Mouse (Mus musculus) heart, embryonic 14.5 days (tissue): ENCODE measurements around the gene Kndc1. TPM values are rescaled to one million over a fixed set of nuclear protein-coding genes. Genes with fewer than 3 reads are reported as not detected.

ENCODE experiments used
- ATAC-seq: fragments of 200-750 bp; cut with Nextera tagmentation; 2 replicates; pipeline ENCODE4 v1.8.0; 2017; ENCODE audit warnings: low read depth, moderate TSS enrichment; ENCODE audit not compliant: insufficient number of reproducible peaks, insufficient read depth, low FRiP score
- H3K27ac ChIP-seq, 2 experiments: fragments of 200-500 bp in 1 of 2; fragments of 300-500 bp in 1 of 2; sonication (generic) in 1 of 2; replicated peaks in 1 of 2; 2 replicates each; pipeline ENCODE4 v1.5.1; 2012 to 2014; ENCODE audit warnings: low read depth in 2 of 2, low read length in 2 of 2, control low read depth in 1 of 2, mild to moderate bottlenecking in 1 of 2, mixed read lengths in 1 of 2; ENCODE audit not compliant: control insufficient read depth in 1 of 2, insufficient read depth in 1 of 2
- H3K27me3 ChIP-seq: fragments of 300-500 bp; sonication (generic); 2 replicates; pipeline ENCODE4 v1.6.1; 2014; ENCODE audit warnings: mild to moderate bottlenecking, low read length, control low read depth; ENCODE audit not compliant: control insufficient read depth, insufficient read depth
- H3K36me3 ChIP-seq: fragments of 300-500 bp; sonication (generic); 2 replicates; pipeline ENCODE4 v1.6.1; 2014; ENCODE audit warnings: mild to moderate bottlenecking, control low read depth, low read length, mixed read lengths; ENCODE audit not compliant: control insufficient read depth, insufficient read depth
- H3K4me1 ChIP-seq, 2 experiments: fragments of 200-500 bp in 1 of 2; fragments of 300-500 bp in 1 of 2; sonication (generic) in 1 of 2; 2 replicates each; pipeline ENCODE4 v1.6.1; 2012 to 2014; ENCODE audit warnings: low read length in 2 of 2, control low read depth in 1 of 2, mixed read lengths in 1 of 2; ENCODE audit not compliant: control insufficient read depth in 2 of 2, insufficient read depth in 2 of 2
- H3K4me2 ChIP-seq: fragments of 300-500 bp; sonication (generic); 2 replicates; pipeline ENCODE4 v1.6.1; 2014; ENCODE audit warnings: mild to moderate bottlenecking, low read length
- H3K4me3 ChIP-seq, 2 experiments: fragments of 200-500 bp in 1 of 2; fragments of 300-500 bp in 1 of 2; sonication (generic) in 1 of 2; 2 replicates each; pipeline ENCODE4 v1.5.1; 2012 to 2014; ENCODE audit warnings: low read length in 2 of 2, mild to moderate bottlenecking in 2 of 2, control low read depth in 1 of 2, low read depth in 1 of 2, moderate library complexity in 1 of 2; ENCODE audit not compliant: control insufficient read depth in 1 of 2, insufficient read depth in 1 of 2
- H3K9ac ChIP-seq: fragments of 300-500 bp; sonication (generic); 2 replicates; pipeline ENCODE4 v1.6.1; 2014; ENCODE audit warnings: mild to moderate bottlenecking, low read length
- H3K9me3 ChIP-seq: fragments of 300-500 bp; sonication (generic); 2 replicates; pipeline ENCODE4 v1.6.1; 2016; ENCODE audit warnings: low read length, control low read depth; ENCODE audit not compliant: control insufficient read depth
- WGBS: fragments of 180-500 bp; shearing (Covaris S2); extraction: QIAGEN DNeasy Blood & Tissue Kit; methylation state at CpG from one replicate; pipeline ENCODE4 v1.1.7; 2014; 5-methylcytosine and 5-hydroxymethylcytosine counted together
- polyA plus RNA-seq: library from polyadenylated mRNA; unstranded; fragments of >200 nt; fragmentation: Nextera tagmentation; extraction: Ambion mirVana; gene quantifications from 2 replicates; pipeline ENCODE4 v1.2.1, GENCODE M21; 2014

The Kndc1 gene
- polyA plus RNA-seq, 1 experiment from 2014 or later, result 0.16 TPM

- Histone ChIP-seq H3K4me2 (peak within 1 kb of the TSS; percentile 72), H3K36me3 (no peaks in the 10 kb centered on the region), H3K4me1 (peaks cover 6 to 10% of the 10 kb centered on the region in 2 experiments; a peak in 3 of 4 replicates), H3K4me3 (peak within 1 kb of the TSS; percentile 30 to 41), H3K9ac (no peak within 1 kb of the TSS), H3K27ac (no peak within 1 kb of the TSS), H3K9me3 (no peaks in the 10 kb centered on the region), H3K27me3 (peaks cover 92% of the 10 kb centered on the region)
- WGBS, result 1% methylated on average over 54 of the region's 59 CpGs
- ATAC-seq, result no peak
Observed at GRCm38 (mm10) chr7:139943674-139944281, 49.3 kb downstream of the Kndc1 start, which contains the start of gene Utf1. Gene Utf1 (plus strand): TSS chr7:139943789.

GRCm38 (mm10) chr7:139944291-139945240, 50.1 kb downstream of the Kndc1 start:
- Histone ChIP-seq H3K9me3 (no peaks in the 10 kb centered on the region), H3K27ac (no peak overlapping the region), H3K9ac (no peak overlapping the region), H3K4me1 (peaks cover 6 to 10% of the 10 kb centered on the region in 2 experiments; a peak in 3 of 4 replicates), H3K4me2 (peak overlapping the region; percentile 72), H3K36me3 (no peaks in the 10 kb centered on the region), H3K27me3 (peaks cover 89% of the 10 kb centered on the region), H3K4me3 (peak overlapping the region; percentile 30 to 41)
- no peak for ATAC-seq
- 2% methylated on average over 68 of the region's 68 CpGs for WGBS

- H3K9ac ChIP-seq, result no peak overlapping the region
- H3K4me3 ChIP-seq, result no peak overlapping the region
- 24% methylated on average over 5 of the region's 5 CpGs for WGBS
Observed at GRCm38 (mm10) chr7:139945516-139945915, 51.0 kb downstream of the Kndc1 start.

GRCm38 (mm10) chr7:139946032-139946431, 51.5 kb downstream of the Kndc1 start:
- H3K36me3 ChIP-seq, result no peaks in the 10 kb centered on the region
- no peak for ATAC-seq

More at GRCm38 (mm10) chr7:139945516-139945915, 51.0 kb downstream of the Kndc1 start:
- Histone ChIP-seq H3K36me3 (no peaks in the 10 kb centered on the region), H3K4me1 (peaks cover 8 to 10% of the 10 kb centered on the region in 2 experiments; a peak in 3 of 4 replicates), H3K9me3 (no peaks in the 10 kb centered on the region), H3K27ac (no peak overlapping the region), H3K27me3 (peaks cover 83% of the 10 kb centered on the region), H3K4me2 (no peak overlapping the region)
- no peak for ATAC-seq

GRCm38 (mm10) chr7:139949893-139950282, 55.4 kb downstream of the Kndc1 start:
- ATAC-seq, result peak; percentile 64
- Histone ChIP-seq H3K36me3 (no peaks in the 10 kb centered on the region), H3K9ac (peak overlapping the region; percentile 67), H3K9me3 (no peaks in the 10 kb centered on the region), H3K4me3 (peak overlapping the region; percentile 56 to 62), H3K27ac (peak overlapping the region in 1 of 2 experiments; percentile 12; a peak in 1 of 4 replicates), H3K27me3 (peaks cover 39% of the 10 kb centered on the region), H3K4me1 (peaks cover 0 to 4% of the 10 kb centered on the region in 2 experiments; a peak in 1 of 4 replicates), H3K4me2 (peak overlapping the region; percentile 70)
- under 1% methylated on average over 15 of the region's 15 CpGs for WGBS

More at GRCm38 (mm10) chr7:139946032-139946431, 51.5 kb downstream of the Kndc1 start:
- Histone ChIP-seq H3K27me3 (peaks cover 78% of the 10 kb centered on the region), H3K4me1 (peaks cover 8 to 10% of the 10 kb centered on the region in 2 experiments; a peak in 3 of 4 replicates), H3K4me3 (no peak overlapping the region), H3K27ac (no peak overlapping the region), H3K4me2 (no peak overlapping the region), H3K9ac (no peak overlapping the region), H3K9me3 (no peaks in the 10 kb centered on the region)
- WGBS, result 28% methylated on average over 5 of the region's 5 CpGs

GRCm38 (mm10) chr7:139950283-139950971, 55.9 kb downstream of the Kndc1 start:
- peak overlapping the region; percentile 8 to 12; a peak in 2 of 4 replicates for H3K27ac ChIP-seq
- no peaks in the 10 kb centered on the region for H3K36me3 ChIP-seq
- peak overlapping the region; percentile 70 for H3K4me2 ChIP-seq
- H3K9ac ChIP-seq, result peak overlapping the region; percentile 67
- H3K9me3 ChIP-seq, result no peaks in the 10 kb centered on the region
- peaks cover 0 to 4% of the 10 kb centered on the region in 2 experiments; a peak in 1 of 4 replicates for H3K4me1 ChIP-seq
- peak overlapping the region; percentile 56 to 62 for H3K4me3 ChIP-seq
- peak; percentile 54 for ATAC-seq
- peaks cover 34% of the 10 kb centered on the region for H3K27me3 ChIP-seq
- 1% methylated on average over 33 of the region's 33 CpGs for WGBS

- H3K27me3 ChIP-seq, result peaks cover 27% of the 10 kb centered on the region
- WGBS, result 7% methylated on average over 13 of the region's 16 CpGs
- peak overlapping the region; percentile 70 for H3K4me2 ChIP-seq
- peak overlapping the region; percentile 67 for H3K9ac ChIP-seq
- no peaks in the 10 kb centered on the region for H3K9me3 ChIP-seq
- ATAC-seq, result no peak
- H3K4me3 ChIP-seq, result peak overlapping the region; percentile 56 to 62
- H3K36me3 ChIP-seq, result no peaks in the 10 kb centered on the region
- H3K27ac ChIP-seq, result no peak overlapping the region
- peaks cover 0 to 4% of the 10 kb centered on the region in 2 experiments; a peak in 1 of 4 replicates for H3K4me1 ChIP-seq
Observed at GRCm38 (mm10) chr7:139951079-139951478, 56.6 kb downstream of the Kndc1 start.
